Mouse (Mus musculus): ENCODE data around the gene Drap1. TPM values are rescaled to one million over a fixed set of nuclear protein-coding genes. Genes with fewer than 3 reads are reported as not detected.
A peak's percentile ranks its signal among the peaks of the same experiment; 100 is the strongest.

Drap1 gene
- polyA plus RNA-seq, 1 experiment = not detected

DNA sequence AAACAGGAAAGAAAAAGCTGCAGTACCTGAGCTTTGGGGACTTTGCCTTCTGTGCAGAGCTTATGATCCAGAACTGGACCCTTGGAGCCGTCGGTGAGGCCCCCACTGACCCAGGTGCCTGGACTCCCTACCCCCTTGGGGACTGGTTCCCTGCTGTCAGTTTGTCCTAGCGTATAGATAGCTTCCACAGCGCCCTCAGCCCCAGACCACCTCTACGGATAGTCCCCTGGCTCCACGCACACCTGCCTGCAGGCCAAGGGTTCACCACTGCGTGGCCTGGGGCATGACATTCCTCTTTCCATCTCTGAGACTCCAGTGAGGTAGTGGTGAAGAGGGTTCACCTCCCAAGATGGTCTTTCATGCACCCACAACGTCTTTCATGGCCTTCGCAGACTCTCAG lies 38.4 kb upstream of the Drap1 start:
- WGBS = 89% methylated on average over 9 of the region's 9 CpGs
- no peak for TF ChIP-seq POLR2A (IDR thresholded peaks at IDR 0.05; ENCODE audit: insufficient read depth, low read depth, low read length)
- TF ChIP-seq CTCF (IDR thresholded peaks at IDR 0.05; ENCODE audit: insufficient read depth, low read depth, low read length) = no peak

DNA sequence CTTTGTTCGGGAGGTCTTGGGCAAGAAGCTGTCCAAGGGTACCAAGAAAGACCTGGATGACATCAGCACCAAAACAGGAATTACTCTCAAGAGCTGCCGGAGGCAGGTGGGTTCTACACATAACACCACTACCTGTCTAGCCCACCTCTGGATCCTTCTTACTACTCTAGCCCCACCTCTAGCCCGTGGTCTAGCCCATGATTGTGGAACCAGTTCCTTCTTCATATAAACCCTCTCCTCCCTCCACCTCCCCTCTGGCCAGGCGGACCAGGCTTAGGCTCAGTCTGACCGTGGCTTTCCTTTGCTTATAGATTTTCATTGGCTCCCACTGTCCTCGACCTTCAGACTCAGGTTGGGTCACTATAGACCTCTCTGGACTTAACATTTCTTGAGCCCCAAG lies 36.6 kb upstream of the Drap1 start:
- H3K4me1 ChIP-seq (ENCODE audit: control insufficient read depth, insufficient read depth, low read length) = peaks cover 31% of the 10 kb centered on the region
- TF ChIP-seq POLR2A (IDR thresholded peaks at IDR 0.05; ENCODE audit: insufficient read depth, low read depth, low read length) = no peak
- TF ChIP-seq CTCF (IDR thresholded peaks at IDR 0.05; ENCODE audit: insufficient read depth, low read depth, low read length) = no peak
- H3K4me3 ChIP-seq (ENCODE audit: insufficient read depth, low read depth, low read length) = no peak overlapping the region
- WGBS = 88% methylated on average over 6 of the region's 6 CpGs
- H3K27ac ChIP-seq (ENCODE audit: insufficient read depth, low read depth, low read length) = no peak overlapping the region

More for the DNA sequence above, 38.4 kb upstream of the Drap1 start:
- Histone ChIP-seq H3K4me1 (ENCODE audit: control insufficient read depth, insufficient read depth, low read length) (peaks cover 25% of the 10 kb centered on the region), H3K27ac (ENCODE audit: insufficient read depth, low read depth, low read length) (no peak overlapping the region), H3K4me3 (ENCODE audit: insufficient read depth, low read depth, low read length) (no peak overlapping the region)

GRCm38 (mm10) chr19:5460465-5460911 lies 35.7 kb upstream of the Drap1 start, which contains the start of gene Fibp:
Fibp (plus strand) TSS chr19:5460615.
- Histone ChIP-seq H3K27ac (ENCODE audit: insufficient read depth, low read depth, low read length) (peak within 1 kb of the TSS; percentile 48), H3K4me3 (ENCODE audit: insufficient read depth, low read depth, low read length) (peak within 1 kb of the TSS; percentile 71), H3K4me1 (ENCODE audit: control insufficient read depth, insufficient read depth, low read length) (peaks cover 34% of the 10 kb centered on the region)
- WGBS = under 1% methylated on average over 32 of the region's 32 CpGs
- TF ChIP-seq CTCF (IDR thresholded peaks at IDR 0.05; ENCODE audit: insufficient read depth, low read depth, low read length) (no peak), POLR2A (IDR thresholded peaks at IDR 0.05; ENCODE audit: insufficient read depth, low read depth, low read length) (peak; percentile 95)

DNA sequence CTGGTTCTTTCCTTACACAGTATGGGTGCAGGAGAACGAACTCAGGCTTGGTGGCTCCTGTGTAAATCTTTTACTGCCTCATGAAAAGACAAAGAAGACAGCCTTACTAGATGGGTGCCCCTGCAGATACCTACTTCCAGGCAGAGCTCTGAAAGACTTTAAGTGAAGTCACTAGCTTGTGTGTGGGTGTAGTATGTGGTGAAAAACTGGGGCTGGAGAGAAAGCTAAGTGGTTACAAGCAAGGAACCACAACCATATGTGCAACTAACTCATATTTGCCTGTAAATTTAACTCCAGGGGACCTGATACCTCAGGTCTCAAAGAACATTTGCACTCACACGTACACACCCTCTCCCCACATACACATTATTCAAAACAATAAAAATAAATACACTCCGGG lies 35.1 kb upstream of the Drap1 start:
- WGBS = 21% methylated on average over 3 of the region's 3 CpGs
- H3K4me3 ChIP-seq (ENCODE audit: insufficient read depth, low read depth, low read length) = no peak overlapping the region
- H3K4me1 ChIP-seq (ENCODE audit: control insufficient read depth, insufficient read depth, low read length) = peaks cover 35% of the 10 kb centered on the region
- TF ChIP-seq CTCF (IDR thresholded peaks at IDR 0.05; ENCODE audit: insufficient read depth, low read depth, low read length) (no peak), POLR2A (IDR thresholded peaks at IDR 0.05; ENCODE audit: insufficient read depth, low read depth, low read length) (no peak)
- no peak overlapping the region for H3K27ac ChIP-seq (ENCODE audit: insufficient read depth, low read depth, low read length)

DNA sequence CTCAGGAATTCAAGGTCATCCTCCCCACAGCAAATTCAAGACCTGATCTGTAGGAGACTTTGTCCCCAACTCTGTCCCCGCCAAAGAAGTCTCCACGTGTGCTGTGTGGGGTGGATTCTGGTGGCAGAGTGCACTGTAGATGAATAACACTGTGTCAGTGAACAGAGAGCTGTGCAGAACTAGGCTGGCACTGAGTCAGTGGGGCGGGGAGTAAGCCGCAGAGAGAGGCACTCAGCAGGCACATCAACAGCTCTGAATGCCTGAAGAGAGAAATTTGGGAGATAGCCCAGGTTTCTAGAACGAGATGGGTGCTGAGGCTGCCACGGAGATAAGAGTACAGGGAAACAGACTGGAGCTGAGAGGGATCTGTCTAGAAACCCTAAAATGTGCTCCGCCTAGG lies 34.2 kb upstream of the Drap1 start:
- TF ChIP-seq CTCF (IDR thresholded peaks at IDR 0.05; ENCODE audit: insufficient read depth, low read depth, low read length) = no peak
- no peak for TF ChIP-seq POLR2A (IDR thresholded peaks at IDR 0.05; ENCODE audit: insufficient read depth, low read depth, low read length)
- Histone ChIP-seq H3K4me3 (ENCODE audit: insufficient read depth, low read depth, low read length) (no peak overlapping the region), H3K27ac (ENCODE audit: insufficient read depth, low read depth, low read length) (peak overlapping the region; percentile 59), H3K4me1 (ENCODE audit: control insufficient read depth, insufficient read depth, low read length) (peaks cover 37% of the 10 kb centered on the region)
- WGBS = 29% methylated on average over 7 of the region's 7 CpGs

DNA sequence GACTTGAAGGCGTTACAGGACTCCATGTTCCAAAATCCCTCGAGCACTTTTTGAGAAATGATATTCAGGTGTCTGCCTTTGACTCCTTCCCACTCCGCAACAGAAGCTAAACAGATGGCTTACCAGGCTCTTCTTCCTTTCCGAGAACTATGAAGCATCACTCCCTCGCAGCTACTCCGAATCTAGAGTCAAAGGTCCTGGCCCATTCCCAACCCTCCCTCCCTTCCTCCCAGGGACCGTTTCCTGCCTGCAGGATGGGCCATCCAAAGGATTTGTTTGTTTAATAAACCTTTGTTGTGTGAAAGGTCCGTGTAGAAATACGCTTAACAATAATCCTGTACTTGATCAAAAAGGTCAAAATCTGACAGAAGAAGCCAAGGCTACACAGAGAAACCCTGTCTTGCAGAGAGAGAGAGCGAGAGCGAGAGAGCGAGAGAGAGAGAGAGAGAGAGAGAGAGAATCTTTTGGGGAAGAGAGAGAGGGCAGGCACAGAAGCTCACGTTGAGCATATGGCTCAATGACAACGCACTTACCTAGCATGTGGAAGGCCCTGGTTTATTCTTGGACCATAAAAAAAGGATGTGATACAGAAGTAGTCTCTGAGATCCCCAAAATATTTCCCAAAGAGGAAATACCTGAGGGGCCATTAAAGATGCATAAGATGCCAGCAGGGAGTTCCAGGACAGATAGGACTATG lies 33.1 kb upstream of the Drap1 start, which contains the start of gene Ccdc85b:
Ccdc85b (minus strand) TSS at position 149 of the 697 bp plus-strand sequence.
- H3K4me1 ChIP-seq (ENCODE audit: control insufficient read depth, insufficient read depth, low read length) = peaks cover 33% of the 10 kb centered on the region
- TF ChIP-seq CTCF (IDR thresholded peaks at IDR 0.05; ENCODE audit: insufficient read depth, low read depth, low read length) = no peak
- no peak for TF ChIP-seq POLR2A (IDR thresholded peaks at IDR 0.05; ENCODE audit: insufficient read depth, low read depth, low read length)
- peak within 1 kb of the TSS; percentile 91 for H3K4me3 ChIP-seq (ENCODE audit: insufficient read depth, low read depth, low read length)
- 10% methylated on average over 14 of the region's 14 CpGs for WGBS
- H3K27ac ChIP-seq (ENCODE audit: insufficient read depth, low read depth, low read length) = peak within 1 kb of the TSS; percentile 97

DNA sequence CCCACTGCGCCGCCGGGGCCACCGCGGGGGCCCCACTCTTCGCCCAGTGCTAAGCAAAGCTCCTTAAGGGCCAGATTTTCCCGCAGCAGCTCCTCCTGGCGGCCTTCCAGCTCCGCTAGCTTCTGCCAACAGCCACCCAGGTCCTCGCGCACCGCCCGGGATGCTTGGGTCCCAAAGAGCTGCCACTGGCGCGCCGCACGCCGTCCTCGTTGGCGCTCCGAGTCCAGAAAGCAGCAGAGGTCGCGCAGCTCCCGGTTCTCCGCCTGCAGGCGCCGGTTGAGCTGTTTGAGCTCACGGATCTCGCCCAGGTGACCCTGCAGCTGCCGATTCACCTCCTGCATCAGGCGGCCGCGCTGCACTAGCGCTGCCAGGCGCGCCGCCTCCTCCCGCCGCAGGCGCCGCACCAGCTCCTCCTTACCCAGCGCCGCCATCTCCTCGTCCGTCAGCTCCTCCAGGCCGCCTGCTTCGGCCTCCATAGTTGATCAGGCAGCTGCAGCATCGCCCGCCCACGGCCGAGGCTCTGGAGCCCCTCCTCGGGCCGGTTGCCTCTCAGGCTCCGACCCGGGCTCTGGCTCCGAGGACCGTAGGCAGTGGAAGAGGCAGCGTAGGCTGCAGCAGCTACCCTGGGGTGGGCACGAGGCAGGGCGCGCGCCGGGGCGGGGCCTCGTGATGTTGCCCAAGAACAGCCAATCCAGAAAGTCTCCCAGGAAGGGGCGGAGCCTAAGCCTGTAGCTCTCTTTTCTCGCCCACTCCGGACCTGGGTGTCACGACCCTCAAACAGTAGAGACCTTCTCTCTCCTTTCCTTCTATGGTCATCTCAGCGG lies 32.4 kb upstream of the Drap1 start:
- Histone ChIP-seq H3K4me1 (ENCODE audit: control insufficient read depth, insufficient read depth, low read length) (peaks cover 33% of the 10 kb centered on the region), H3K27ac (ENCODE audit: insufficient read depth, low read depth, low read length) (peak overlapping the region; percentile 97), H3K4me3 (ENCODE audit: insufficient read depth, low read depth, low read length) (peak overlapping the region; percentile 91)
- TF ChIP-seq POLR2A (IDR thresholded peaks at IDR 0.05; ENCODE audit: insufficient read depth, low read depth, low read length) = peak; percentile 99
- no peak for TF ChIP-seq CTCF (IDR thresholded peaks at IDR 0.05; ENCODE audit: insufficient read depth, low read depth, low read length)
- WGBS = under 1% methylated on average over 70 of the region's 70 CpGs

GRCm38 (mm10) chr19:5456241-5456921 lies 31.6 kb upstream of the Drap1 start:
- Histone ChIP-seq H3K27ac (ENCODE audit: insufficient read depth, low read depth, low read length) (peak overlapping the region; percentile 97), H3K4me3 (ENCODE audit: insufficient read depth, low read depth, low read length) (peak overlapping the region; percentile 91), H3K4me1 (ENCODE audit: control insufficient read depth, insufficient read depth, low read length) (peaks cover 33% of the 10 kb centered on the region)
- peak; percentile 4; the same call in 1 of the 2 replicates for TF ChIP-seq CTCF (IDR thresholded peaks at IDR 0.05; ENCODE audit: insufficient read depth, low read depth, low read length)
- no peak for TF ChIP-seq POLR2A (IDR thresholded peaks at IDR 0.05; ENCODE audit: insufficient read depth, low read depth, low read length)
- WGBS = 2% methylated on average over 26 of the region's 26 CpGs

Measured in olfactory bulb, adult 2 months (tissue).